Mouse (Mus musculus) heart, adult 2 months (tissue): ENCODE measurements at regions not wholly inside any gene's neighbourhood (a gene's known extent, or its start where the extent isn't known, plus 50 kb on each side); places are given as distances from the start of the nearest gene placed in this dataset.

Source experiments
- CTCF ChIP-seq: fragments of 200-600 bp; IDR thresholded peaks from 2 replicates; pipeline ENCODE4 v1.8.1; 2022; ENCODE audit warnings: antibody characterized with exemption, mild to moderate bottlenecking, moderate library complexity
- POLR2A ChIP-seq: fragments of 200-500 bp; IDR thresholded peaks from 2 replicates; pipeline ENCODE4 v1.6.1; 2011; ENCODE audit warnings: mild to moderate bottlenecking, low read depth, low read length, control low read depth; ENCODE audit not compliant: insufficient read depth

DNA sequence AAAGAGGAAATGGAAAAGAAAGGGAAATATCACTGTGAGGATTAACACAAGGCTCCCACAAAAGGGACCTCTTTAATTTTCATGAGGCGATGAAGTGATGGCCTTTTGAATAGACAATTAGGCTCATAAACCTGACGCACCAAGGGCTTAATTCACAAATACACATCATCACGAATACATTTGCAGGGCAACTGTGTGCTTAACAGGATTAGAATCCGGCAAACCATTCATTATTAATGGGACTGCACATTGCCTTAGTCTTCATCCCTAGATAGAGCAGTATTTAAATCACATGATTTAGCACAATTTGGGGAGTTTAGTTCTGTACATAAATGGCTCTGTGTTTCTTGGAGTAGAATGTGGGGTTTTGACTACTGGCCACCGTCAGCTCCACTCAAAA, 228.4 kb upstream of the Arid1b start:
- no peak for TF ChIP-seq CTCF
- no peak for TF ChIP-seq POLR2A
